Mouse (Mus musculus) thymus, postnatal 25 days (tissue): ENCODE measurements around the gene Pask.

Experiments
- DNase-seq: peaks from one replicate; pipeline ENCODE4 v3.0.0; 2022

Pask gene

GRCm38 (mm10) chr1:93275561-93275960 is 67.7 kb downstream of the Pask start:
- DNase-seq: no peak

- DNase-seq: peak; percentile 48
Observed at GRCm38 (mm10) chr1:93272409-93272821, 70.9 kb downstream of the Pask start.

GRCm38 (mm10) chr1:93271751-93272150 is 71.5 kb downstream of the Pask start:
- no peak for DNase-seq

GRCm38 (mm10) chr1:93270516-93271240 is 72.6 kb downstream of the Pask start:
- DNase-seq: no peak

- no peak for DNase-seq
Observed at GRCm38 (mm10) chr1:93268246-93268645, 75.0 kb downstream of the Pask start.

GRCm38 (mm10) chr1:93267207-93267606 is 76.1 kb downstream of the Pask start:
- no peak for DNase-seq
